Mouse (Mus musculus): Measurements from ENCODE around the gene A930017K11Rik.

A930017K11Rik gene

DNA sequence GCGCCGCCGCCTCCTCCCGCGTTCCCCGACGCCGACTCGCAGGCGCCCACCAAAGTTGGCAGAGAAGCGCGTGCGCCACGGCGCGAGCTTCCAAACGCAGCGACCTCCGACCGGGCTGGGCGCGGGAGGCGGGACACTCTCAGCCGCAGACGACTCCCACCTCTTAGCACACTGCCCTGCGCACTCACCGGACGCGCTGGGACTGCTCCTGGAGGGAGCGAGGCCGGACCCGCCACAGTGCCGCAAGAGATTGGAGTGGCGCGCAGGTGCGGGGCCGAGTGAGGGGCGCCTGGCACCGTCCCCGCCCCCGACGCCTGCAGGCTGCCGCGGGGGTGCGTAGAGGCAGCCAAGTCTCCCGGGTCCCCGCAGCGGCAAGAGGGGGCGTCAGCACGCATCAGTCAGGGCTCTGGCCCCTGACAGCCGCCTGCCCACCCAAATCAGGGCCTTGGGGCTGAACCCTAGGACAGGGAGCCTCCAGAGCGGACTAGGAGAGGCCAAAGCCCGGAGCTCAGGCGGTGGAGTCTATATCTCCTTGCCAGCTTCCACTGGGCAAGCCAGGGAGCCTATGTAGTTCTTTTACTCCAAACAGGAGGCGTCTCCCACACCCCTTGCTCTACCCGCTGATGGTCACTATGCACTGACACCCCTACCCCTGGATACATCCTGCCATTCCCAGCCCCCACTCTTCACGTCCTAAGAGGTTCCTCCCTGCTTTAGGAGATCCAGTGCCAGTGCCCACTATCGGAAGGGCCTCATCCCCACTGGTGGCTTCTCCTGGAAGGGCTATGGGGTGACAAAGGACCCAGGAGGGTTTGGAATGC lies at the start of gene A930017K11Rik:
Gene A930017K11Rik, minus strand, starts transcription at position 763 of the 821 bp plus-strand sequence.
- peak; percentile 67 for DNase-seq

GRCm38 (mm10) chr17:25998425-25998824 lies 46.1 kb upstream of the A930017K11Rik start:
- no peak for DNase-seq

- DNase-seq = no peak
Observed at GRCm38 (mm10) chr17:25993489-25993888, 41.1 kb upstream of the A930017K11Rik start.

GRCm38 (mm10) chr17:25992274-25992673 lies 39.9 kb upstream of the A930017K11Rik start:
- no peak for DNase-seq

GRCm38 (mm10) chr17:25990331-25990730 lies 38.0 kb upstream of the A930017K11Rik start:
- no peak for DNase-seq

- DNase-seq = peak; percentile 97
Observed at GRCm38 (mm10) chr17:25985306-25986294, 33.2 kb upstream of the A930017K11Rik start, which contains the start of gene Capn15. Gene Capn15, minus strand, starts transcription at chr17:25985796.

GRCm38 (mm10) chr17:25984556-25985305 lies 32.4 kb upstream of the A930017K11Rik start:
- peak; percentile 4 for DNase-seq

- DNase-seq = no peak
Observed at GRCm38 (mm10) chr17:25984066-25984465, 31.7 kb upstream of the A930017K11Rik start.

- DNase-seq = no peak
Observed at GRCm38 (mm10) chr17:25982913-25983312, 30.5 kb upstream of the A930017K11Rik start.

DNA sequence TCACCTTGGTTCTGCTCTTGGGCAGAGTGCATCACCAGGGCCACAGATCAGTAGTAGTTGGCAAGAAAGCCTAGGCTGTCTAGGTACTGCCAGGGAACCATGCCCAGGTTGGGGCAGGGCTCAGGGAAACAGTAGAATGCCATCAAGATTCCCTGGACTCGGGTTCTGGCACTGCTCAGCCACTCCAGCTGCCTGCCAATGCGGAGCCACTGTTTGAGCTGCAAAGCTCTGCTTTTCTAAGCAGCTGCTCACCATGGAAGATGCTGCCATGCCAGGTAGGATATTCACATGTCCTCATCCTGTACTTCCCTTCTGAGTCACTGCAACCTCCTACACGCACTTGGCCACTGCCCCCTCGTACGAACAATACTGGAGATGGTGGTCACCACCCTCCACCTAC lies 28.5 kb upstream of the A930017K11Rik start:
- no peak for DNase-seq

DNA sequence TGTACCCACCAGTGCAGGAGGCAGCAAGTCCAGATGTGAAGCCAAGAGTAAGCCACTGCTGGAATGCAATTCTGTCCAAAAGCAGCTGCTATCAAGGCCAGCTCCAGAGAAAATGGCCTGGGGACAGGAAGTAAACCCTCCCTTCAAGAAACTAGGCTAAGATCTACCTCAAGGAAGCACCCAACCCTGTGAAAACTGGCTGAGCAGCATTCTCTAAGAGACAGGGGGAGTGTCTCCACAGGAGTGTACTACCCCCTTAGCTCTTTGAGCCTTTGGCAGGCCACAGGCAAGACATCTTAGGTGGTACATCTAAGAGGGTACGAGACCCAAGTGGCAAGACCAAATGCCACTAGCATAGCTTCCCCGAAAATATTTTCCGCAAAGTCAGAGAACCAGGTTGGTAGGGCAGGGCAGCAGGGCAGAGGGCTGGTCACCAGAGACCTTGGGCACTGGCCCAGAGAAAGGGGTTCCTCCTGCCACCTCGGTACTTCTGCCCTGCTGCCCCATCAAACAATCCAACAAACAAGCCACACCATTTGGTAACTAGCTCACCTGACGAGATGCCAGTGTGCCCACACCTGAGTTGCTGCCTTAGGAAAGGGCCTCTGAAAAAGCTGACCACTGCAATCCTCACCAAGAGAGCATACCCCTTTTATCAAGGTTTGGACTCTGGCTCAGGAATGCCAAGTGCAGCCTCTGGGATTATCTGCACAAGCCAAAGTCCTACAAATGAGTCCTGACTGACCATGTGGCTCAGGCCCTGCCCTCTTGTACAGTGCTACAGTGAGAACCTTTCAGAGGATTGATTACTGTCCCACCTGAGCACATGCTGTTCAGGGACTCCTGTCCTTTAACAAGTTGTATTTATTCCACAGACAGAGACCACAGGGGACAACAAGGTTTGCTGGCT lies 27.7 kb upstream of the A930017K11Rik start:
- no peak for DNase-seq

DNA sequence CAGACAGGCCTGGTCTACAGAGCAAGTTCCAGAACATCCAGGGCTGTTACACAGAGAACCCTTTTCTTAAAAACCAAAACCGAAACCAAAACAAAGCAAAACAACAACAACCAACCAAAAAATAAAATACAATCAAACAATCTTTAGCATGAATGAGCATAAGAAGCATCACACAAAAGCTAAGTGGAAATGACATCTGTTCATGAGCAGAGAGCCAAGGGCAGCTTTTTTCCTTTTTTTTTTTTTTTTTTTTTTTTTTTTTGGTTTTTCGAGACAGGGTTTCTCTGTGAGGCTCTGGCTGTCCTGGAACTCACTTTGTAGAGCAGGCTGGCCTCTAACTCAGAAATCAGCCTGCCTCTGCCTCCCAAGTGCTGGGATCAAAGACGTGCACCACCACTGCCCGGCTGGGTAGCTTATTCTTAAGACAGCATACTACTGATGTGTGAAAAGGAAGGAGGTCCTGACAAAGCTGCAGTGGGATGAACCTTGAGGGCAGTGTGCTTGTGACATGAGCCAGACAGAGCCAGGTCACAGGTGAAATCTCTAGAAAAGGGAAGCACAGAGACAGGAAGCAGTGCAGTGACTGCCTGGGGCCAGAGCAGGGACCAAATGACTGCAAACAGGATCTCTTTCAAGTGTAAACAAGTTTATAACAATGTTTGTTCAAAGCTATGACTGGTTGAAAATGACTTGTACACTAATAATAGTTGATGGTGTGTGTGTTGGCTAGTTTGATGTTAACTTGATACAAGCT lies 18.8 kb upstream of the A930017K11Rik start:
- no peak for DNase-seq

DNA sequence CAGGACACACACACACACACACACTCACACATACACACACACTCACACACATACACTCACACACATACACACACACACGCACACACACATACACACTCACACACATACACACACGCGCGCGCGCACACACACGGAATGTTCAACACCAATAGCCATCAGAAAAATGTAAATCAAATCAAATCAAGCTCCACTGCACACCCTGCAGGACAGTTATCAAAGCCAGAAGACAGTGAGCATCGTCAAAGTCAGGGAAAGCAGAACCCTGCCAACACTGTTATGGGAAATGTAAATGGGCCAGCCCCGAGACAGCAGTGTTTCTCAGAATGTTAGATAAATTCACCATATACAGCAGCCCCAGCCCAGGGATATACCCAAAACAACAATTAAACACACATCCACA lies 18.1 kb upstream of the A930017K11Rik start:
- peak; percentile 58 for DNase-seq

- DNase-seq = no peak
Observed at GRCm38 (mm10) chr17:25968176-25968575, 15.8 kb upstream of the A930017K11Rik start.

- DNase-seq = no peak
Observed at GRCm38 (mm10) chr17:25967652-25968051, 15.3 kb upstream of the A930017K11Rik start.

DNA sequence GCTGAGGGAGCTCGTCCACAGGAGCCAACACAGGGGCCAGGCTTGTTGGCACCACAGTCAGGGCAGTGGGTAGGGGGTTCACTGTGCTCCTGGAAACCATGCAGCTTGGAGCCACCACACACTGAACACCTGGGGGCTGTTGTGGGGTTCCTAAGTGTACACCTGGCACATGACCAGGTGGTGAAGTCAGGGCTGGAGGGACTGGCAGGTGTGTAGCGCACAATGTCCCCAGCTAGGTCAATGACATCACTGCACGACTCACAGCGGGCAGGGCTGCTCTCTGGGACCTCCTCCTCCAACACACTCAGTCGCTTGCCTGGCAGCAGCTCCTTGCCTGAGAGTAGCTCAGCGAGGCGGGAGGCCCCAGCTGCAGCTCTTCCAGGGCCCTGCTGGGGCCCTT lies 11.9 kb upstream of the A930017K11Rik start:
- DNase-seq = no peak

GRCm38 (mm10) chr17:25962413-25962905 lies 10.1 kb upstream of the A930017K11Rik start:
- DNase-seq = no peak

- no peak for DNase-seq
Observed at GRCm38 (mm10) chr17:25961566-25961965, 9.2 kb upstream of the A930017K11Rik start.

DNA sequence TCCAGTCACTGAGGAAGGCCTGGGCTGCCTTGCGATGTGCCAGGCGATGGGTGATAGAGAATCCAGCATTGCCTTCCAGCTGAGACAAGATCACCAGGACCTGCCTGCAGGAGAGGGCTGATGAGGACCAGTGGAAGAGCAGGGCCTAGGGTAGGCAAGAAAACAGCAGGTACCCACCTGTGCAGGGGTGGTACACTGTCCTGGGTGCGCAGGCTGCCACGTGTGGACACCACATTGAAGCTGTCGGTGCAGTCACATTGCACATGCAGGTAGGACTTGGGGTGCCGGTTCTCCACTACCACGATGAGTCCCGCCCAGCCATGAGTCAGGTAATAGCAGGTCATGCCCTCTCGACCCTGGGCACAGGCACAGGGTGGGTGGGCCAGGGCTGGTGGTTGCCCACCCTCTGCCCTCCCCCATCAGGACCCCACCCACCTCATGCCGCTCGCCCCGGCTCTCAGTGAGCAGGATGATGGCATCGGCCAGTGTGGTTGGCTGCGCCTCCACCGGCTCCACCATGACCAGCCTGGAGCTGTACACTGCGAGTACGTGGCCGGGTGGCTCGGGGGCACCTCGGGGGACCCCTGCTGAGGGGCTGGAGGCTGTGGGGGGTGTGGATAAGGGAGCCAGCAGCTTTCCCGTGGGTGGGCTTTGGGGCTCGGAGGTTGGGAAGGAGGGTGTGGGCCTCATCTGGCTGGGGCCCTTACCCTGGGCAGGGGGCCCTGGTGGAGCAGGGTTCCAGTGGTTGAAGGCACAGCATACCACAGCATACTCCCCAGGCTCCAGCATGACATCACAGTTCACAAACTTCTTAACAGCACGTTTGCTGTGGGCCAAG lies 7.5 kb upstream of the A930017K11Rik start:
- no peak for DNase-seq
